Mouse (Mus musculus) bone marrow macrophage, adult 2 months (primary cell): Measurements from ENCODE around the gene Dek.

Experiments used
- CTCF ChIP-seq: IDR thresholded peaks from 2 replicates; pipeline ENCODE4 v1.5.1; 2012; ENCODE audit warnings: low read depth, mild to moderate bottlenecking, low read length, moderate library complexity
- POLR2A ChIP-seq: IDR thresholded peaks from 2 replicates; pipeline ENCODE4 v1.6.1; 2012; ENCODE audit warnings: mild to moderate bottlenecking, low read depth, low read length, borderline replicate concordance

GRCm38 (mm10) chr13:47053971-47054370, 52.0 kb downstream of the Dek start:
- no peak for TF ChIP-seq POLR2A
- TF ChIP-seq CTCF: no peak
